Mouse (Mus musculus) gastrocnemius, postnatal 25 days (tissue): ENCODE measurements around the gene S1pr3. TPM values are rescaled to one million over a fixed set of nuclear protein-coding genes. Genes with fewer than 3 reads are reported as not detected.

Experiments
- DNase-seq: peaks from one replicate; pipeline ENCODE4 v3.0.0; 2022
- long read RNA-seq, 2 experiments: library from polyadenylated mRNA; stranded (forward); transcript quantifications; one replicate each; pipeline ENCODE4 v2.0.0; 2021
- total RNA-seq, 2 experiments: library from RNA; stranded (reverse); gene quantifications; 1 replicate in 1 of 2; 2 replicates in 1 of 2; pipeline ENCODE4 v1.2.3; 2021

Gene S1pr3
- 1 to 10 TPM; 4.1 to 4.9 TPM for total RNA-seq
- long read RNA-seq, experiment 1, full-length matches to known transcripts = 2 of 9 reads
- long read RNA-seq, experiment 1, partial matches to known transcripts = 0 of 9 reads
- long read RNA-seq, experiment 1, other reads (novel, unspliced or antisense) = 7 of 9 reads
- long read RNA-seq, experiment 2, full-length matches to known transcripts = 6 of 10 reads
- long read RNA-seq, experiment 2, partial matches to known transcripts = 0 of 10 reads
- long read RNA-seq, experiment 2, other reads (novel, unspliced or antisense) = 4 of 10 reads

GRCm38 (mm10) chr13:51408519-51409001, at the start of gene S1pr3:
TSS of gene S1pr3 (plus strand) at chr13:51408639.
- peak; percentile 72 for DNase-seq

GRCm38 (mm10) chr13:51360441-51360962, 47.9 kb upstream of the S1pr3 start:
- DNase-seq = no peak

- DNase-seq = no peak
Measured at GRCm38 (mm10) chr13:51363390-51363789, 45.0 kb upstream of the S1pr3 start.

- no peak for DNase-seq
Measured at GRCm38 (mm10) chr13:51363985-51364384, 44.5 kb upstream of the S1pr3 start.

GRCm38 (mm10) chr13:51365191-51365590, 43.2 kb upstream of the S1pr3 start:
- no peak for DNase-seq

- DNase-seq = no peak
Measured at GRCm38 (mm10) chr13:51368346-51368745, 40.1 kb upstream of the S1pr3 start.

GRCm38 (mm10) chr13:51369354-51369753, 39.1 kb upstream of the S1pr3 start:
- no peak for DNase-seq

GRCm38 (mm10) chr13:51373086-51373485, 35.4 kb upstream of the S1pr3 start:
- no peak for DNase-seq

- DNase-seq = peak; percentile 57
Measured at GRCm38 (mm10) chr13:51374026-51374807, 34.2 kb upstream of the S1pr3 start.

GRCm38 (mm10) chr13:51378126-51378525, 30.3 kb upstream of the S1pr3 start:
- no peak for DNase-seq

GRCm38 (mm10) chr13:51379596-51379995, 28.8 kb upstream of the S1pr3 start:
- DNase-seq = no peak

GRCm38 (mm10) chr13:51381498-51381897, 26.9 kb upstream of the S1pr3 start:
- no peak for DNase-seq

- no peak for DNase-seq
Measured at GRCm38 (mm10) chr13:51384899-51385298, 23.5 kb upstream of the S1pr3 start.

GRCm38 (mm10) chr13:51387908-51388307, 20.5 kb upstream of the S1pr3 start:
- DNase-seq = no peak

GRCm38 (mm10) chr13:51390398-51390797, 18.0 kb upstream of the S1pr3 start:
- DNase-seq = no peak

- no peak for DNase-seq
Measured at GRCm38 (mm10) chr13:51391359-51391916, 17.0 kb upstream of the S1pr3 start.

- DNase-seq = no peak
Measured at GRCm38 (mm10) chr13:51392256-51392655, 16.2 kb upstream of the S1pr3 start.

- DNase-seq = no peak
Measured at GRCm38 (mm10) chr13:51397861-51398260, 10.6 kb upstream of the S1pr3 start.

GRCm38 (mm10) chr13:51399562-51399961, 8.9 kb upstream of the S1pr3 start:
- DNase-seq = no peak

- no peak for DNase-seq
Measured at GRCm38 (mm10) chr13:51400186-51400719, 8.2 kb upstream of the S1pr3 start.

- no peak for DNase-seq
Measured at GRCm38 (mm10) chr13:51400736-51401501, 7.5 kb upstream of the S1pr3 start.

GRCm38 (mm10) chr13:51404566-51404965, 3.9 kb upstream of the S1pr3 start:
- DNase-seq = no peak
